Mouse (Mus musculus): ENCODE measurements around the gene Padi4. TPM values are rescaled to one million over a fixed set of nuclear protein-coding genes. Genes with fewer than 3 reads are reported as not detected.

Padi4 gene
- total RNA-seq, 4 experiments from 2014 or later, result 1.6 TPM; not detected in 3

GRCm38 (mm10) chr4:140702611-140703327 lies 71.3 kb downstream of the Padi4 start:
- peak in 1 of 2 experiments; percentile 62 for DNase-seq (ENCODE audit: low spot score in 2 of 2)

- no peak for DNase-seq (ENCODE audit: low spot score in 2 of 2)
These were observed 72.1 kb downstream of the Padi4 start for GRCm38 (mm10) chr4:140701716-140702561.

DNA sequence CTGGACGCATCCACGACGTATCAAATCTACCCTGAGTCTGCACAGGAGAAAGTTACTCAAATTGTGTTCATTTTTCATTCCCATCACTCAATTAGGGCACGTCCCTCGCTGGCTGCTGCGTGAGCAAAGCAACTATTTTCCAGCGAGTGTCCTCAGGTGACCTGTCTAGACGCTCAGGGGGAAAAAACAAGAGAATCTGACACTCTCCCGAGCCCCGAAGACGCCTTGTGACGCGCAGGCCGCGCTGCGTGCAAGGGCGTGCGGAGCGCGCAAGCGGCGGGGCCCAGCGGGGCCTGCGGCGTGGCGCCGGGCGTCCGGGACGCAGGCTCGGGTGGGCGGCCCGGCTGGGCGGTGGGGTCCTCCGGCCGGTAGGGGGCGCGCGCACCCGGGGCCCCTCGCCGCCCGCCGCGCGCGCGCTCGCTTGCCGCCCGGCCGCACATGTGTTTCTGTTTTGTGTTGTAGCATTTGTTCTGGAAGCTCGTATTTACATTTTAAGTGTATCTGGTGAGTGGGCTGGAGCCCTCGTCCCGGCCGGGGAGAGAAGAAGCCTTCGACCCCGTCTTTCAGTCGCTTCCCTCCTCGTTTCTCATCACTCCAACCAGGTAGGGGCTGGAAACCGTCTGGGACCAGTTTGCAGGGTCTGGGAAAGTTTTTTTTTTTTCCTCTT lies 72.9 kb downstream of the Padi4 start:
- DNase-seq (ENCODE audit: low spot score in 2 of 2), result peak; percentile 61 to 76

GRCm38 (mm10) chr4:140700269-140701018 lies 73.6 kb downstream of the Padi4 start, which contains the start of gene Rcc2:
Gene Rcc2, plus strand, starts transcription at chr4:140700541.
- DNase-seq (ENCODE audit: low spot score in 2 of 2), result no peak

- DNase-seq (ENCODE audit: low spot score in 2 of 2), result peak in 1 of 2 experiments; percentile 62
These were observed 74.5 kb downstream of the Padi4 start for GRCm38 (mm10) chr4:140699441-140700127.

Small RNA genes lying within 50 kb of the gene (microRNA-seq; reads per million reads assigned to microRNA genes)
- 0 reads per million in 2 experiments for gene Gm25951

Other genes with a start within 250 kb of the Padi4 start
- 10 to 100 TPM; 68.0 to 98.1 (median 77.8) TPM for gene Arhgef10l, start 108.2 kb downstream of the Padi4 start, total RNA-seq (2022)
- 10 to 100 TPM; 82.4 to 85.0 (median 84.4) TPM for gene Rcc2, start 73.7 kb downstream of the Padi4 start, total RNA-seq (2022)
- gene Padi6, start 31.6 kb downstream of the Padi4 start, total RNA-seq (2022), result under 1 TPM in 3 of 4 experiments, not detected in 1; 0.18 to 0.80 (median 0.20) TPM
- gene Padi3, start 36.4 kb upstream of the Padi4 start, total RNA-seq (2022), result not detected
- gene Padi1, start 71.5 kb upstream of the Padi4 start, total RNA-seq (2022), result under 1 TPM in 2 of 4 experiments, not detected in 2; 0.11 to 0.16 TPM
- gene Padi2, start 132.1 kb upstream of the Padi4 start, total RNA-seq (2022), result 10 to 100 TPM; 18.8 to 23.9 (median 23.5) TPM
- gene Sdhb, start 187.0 kb upstream of the Padi4 start, total RNA-seq (2022), result 100 to 1,000 TPM; 186 to 203 (median 195) TPM
- gene Atp13a2, start 212.6 kb upstream of the Padi4 start, total RNA-seq (2022), result 100 to 1,000 TPM; 141 to 156 (median 150) TPM
- 1 to 10 TPM; 1.8 to 5.2 (median 3.3) TPM for gene Mfap2, start 236.2 kb upstream of the Padi4 start, total RNA-seq (2022)